Mouse (Mus musculus): ENCODE measurements at regions not wholly inside any gene's neighbourhood (a gene's known extent, or its start where the extent isn't known, plus 50 kb on each side); places are given as distances from the start of the nearest gene placed in this dataset.

GRCm38 (mm10) chr5:56440423-56440822, 1277.3 kb upstream of the Pcdh7 start:
- no peak for TF ChIP-seq MAFK (IDR thresholded peaks at IDR 0.05; ENCODE audit: insufficient read depth, low read depth, low read length)
- no peak for TF ChIP-seq ZNF384 (IDR thresholded peaks at IDR 0.05; ENCODE audit: low read depth, low read length)
- TF ChIP-seq HCFC1 (IDR thresholded peaks at IDR 0.05; ENCODE audit: borderline replicate concordance, insufficient read depth, low read length): no peak
- TF ChIP-seq ZC3H11A (IDR thresholded peaks at IDR 0.05; ENCODE audit: borderline replicate concordance, low read depth, low read length): no peak
- TF ChIP-seq CHD2 (IDR thresholded peaks at IDR 0.05; ENCODE audit: low read depth, low read length): no peak

Data from ES-E14 (cell line).